Mouse (Mus musculus) C2C12 (cell line): ENCODE data around the gene Lamb3.

ENCODE experiments used
- CEBPB ChIP-seq: IDR thresholded peaks from one replicate; pipeline ENCODE4 v1.6.1; 2011; ENCODE audit warnings: low read depth, mild to moderate bottlenecking, control low read depth, moderate library complexity
- CTCF ChIP-seq: IDR thresholded peaks from one replicate; pipeline ENCODE4 v1.5.1; 2011; ENCODE audit not compliant: control insufficient read depth, insufficient read depth, insufficient read length
- MAX ChIP-seq: IDR thresholded peaks from one replicate; pipeline ENCODE4 v1.6.1; 2011; ENCODE audit warnings: mild to moderate bottlenecking, control low read depth
- MYOD1 ChIP-seq: IDR thresholded peaks from one replicate; pipeline ENCODE4 v1.6.1; 2011; ENCODE audit warnings: low read depth; ENCODE audit not compliant: control insufficient read depth, insufficient read length
- MYOG ChIP-seq: IDR thresholded peaks from one replicate; pipeline ENCODE4 v1.6.1; 2011; ENCODE audit not compliant: control insufficient read depth, insufficient read length; ENCODE audit errors: extremely low read depth
- USF1 ChIP-seq: IDR thresholded peaks from one replicate; pipeline ENCODE4 v1.6.1; 2011; ENCODE audit warnings: low read depth, mild to moderate bottlenecking, control low read depth, moderate library complexity

DNA sequence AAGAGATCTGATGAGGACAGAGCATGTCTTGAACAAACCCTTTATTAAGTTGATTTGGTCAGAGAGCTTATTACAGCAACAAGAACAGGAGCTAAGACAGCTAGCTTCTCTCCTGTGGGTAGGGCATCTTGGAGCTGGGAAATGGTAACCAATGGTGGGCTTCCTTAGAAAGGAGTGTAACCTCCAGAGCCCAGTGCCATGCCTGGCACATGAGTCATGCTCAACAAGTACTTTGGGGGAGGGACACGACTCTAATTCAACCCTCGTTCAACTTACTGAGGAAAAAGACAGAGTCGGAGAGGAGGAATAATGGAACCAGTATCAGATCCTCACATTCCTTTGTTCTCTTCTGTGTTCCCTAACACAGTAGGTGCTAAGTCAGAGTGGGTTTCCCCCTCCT lies 112.2 kb downstream of the Lamb3 start:
- no peak for TF ChIP-seq CTCF
- TF ChIP-seq MYOD1 = no peak
- no peak for TF ChIP-seq CEBPB
- TF ChIP-seq MAX = no peak
- TF ChIP-seq USF1 = no peak
- TF ChIP-seq MYOG = no peak
